ENCODE assay signal across 13 mouse cellular contexts in the genomic region with DNA sequence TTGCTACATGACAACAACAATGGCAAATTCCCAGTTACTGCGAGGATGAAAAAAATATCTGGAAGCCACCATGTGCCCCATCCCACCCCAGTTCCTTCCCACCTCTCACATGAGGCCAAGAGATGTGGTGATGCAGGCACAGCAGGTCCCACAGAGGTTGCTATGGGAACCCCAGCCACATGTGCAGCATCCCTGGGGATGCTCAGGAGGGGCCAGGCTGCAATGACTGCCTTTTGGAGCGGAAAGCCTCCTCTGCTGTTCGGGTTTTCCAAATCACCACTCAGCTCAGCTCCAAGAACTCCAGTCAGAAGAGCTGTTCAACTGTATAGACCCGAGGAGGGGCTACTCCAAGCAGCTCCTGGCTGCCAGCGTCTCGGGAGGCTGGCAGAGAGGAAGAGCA.
DNase-seq lines count a peak whose midpoint lies in the region; ATAC-seq lines count a peak whose summit lies in the region.
"Had no signal": no experiment of that assay in that cellular context is flagged by ENCODE, and none has a peak within 500 bp of the region (broad histone marks: within the 10 kb centered on the region; RNA-seq: fewer than 3 reads in every experiment).

No protein-coding gene starts in this region.

- peaks cover 18% of the 10 kb centered on the region; the same call in 1 of the 2 replicates for H3K27me3 ChIP-seq in hindbrain, embryonic 10.5 days (ENCODE audit: insufficient read depth, poor library complexity, severe bottlenecking)
- no peaks in the 10 kb centered on the region for H3K27me3 ChIP-seq in midbrain, embryonic 16.5 days (ENCODE audit: control insufficient read depth, insufficient read depth, low read depth, low read length)
- H3K27me3 ChIP-seq: stomach, embryonic 15.5 days had no signal

- peak; percentile 39 to 43 for DNase-seq in frontal cortex, postnatal 10 days (ENCODE audit: low spot score in 2 of 2)
- DNase-seq in MN1 (ENCODE audit: low spot score) = peak; percentile 23
- peak; percentile 27 for DNase-seq in hindbrain, embryonic 10.5 days (ENCODE audit: low spot score)
- no peak for DNase-seq in layer of hippocampus, postnatal 10 days (ENCODE audit: low spot score in 2 of 2)
- DNase-seq in spleen, postnatal 14 days (ENCODE audit: low spot score in 2 of 2) = no peak
- DNase-seq: kidney, adult 2 months; liver; thymus, postnatal 25 days had no signal

- no peak; the same call in 1 of the 2 replicates for ATAC-seq in frontal cortex, adult (ENCODE audit: low TSS enrichment)
- peak; percentile 58; the same call in 1 of the 2 replicates for ATAC-seq in midbrain, embryonic 16.5 days
- ATAC-seq: lung, postnatal 0 days had no signal

- peak overlapping the region; percentile 36; the same call in 1 of the 2 replicates for H3K27ac ChIP-seq in hindbrain, embryonic 10.5 days
- peak overlapping the region; percentile 25 for H3K27ac ChIP-seq in midbrain, embryonic 16.5 days (ENCODE audit: low read length)
- H3K27ac ChIP-seq: stomach, embryonic 15.5 days had no signal

- no peak overlapping the region for H3K9ac ChIP-seq in midbrain, embryonic 16.5 days (ENCODE audit: low read depth, low read length)
- H3K9ac ChIP-seq: stomach, embryonic 15.5 days had no signal

- H3K36me3 ChIP-seq in hindbrain, embryonic 10.5 days = no peaks in the 10 kb centered on the region
- no peaks in the 10 kb centered on the region for H3K36me3 ChIP-seq in midbrain, embryonic 16.5 days (ENCODE audit: control insufficient read depth, insufficient read depth, low read length)
- H3K36me3 ChIP-seq: stomach, embryonic 15.5 days had no signal

- WGBS in hindbrain, embryonic 10.5 days = 27% methylated on average over 6 of the region's 6 CpGs
- 23% methylated on average over 6 of the region's 6 CpGs for WGBS in midbrain, embryonic 16.5 days

- no peaks in the 10 kb centered on the region for H3K9me3 ChIP-seq in hindbrain, embryonic 10.5 days
- H3K9me3 ChIP-seq in midbrain, embryonic 16.5 days (replicated peaks; ENCODE audit: control insufficient read depth, low read length, poor library complexity, severe bottlenecking) = no peaks in the 10 kb centered on the region
- H3K9me3 ChIP-seq: stomach, embryonic 15.5 days had no signal

- no peak overlapping the region for H3K4me3 ChIP-seq in hindbrain, embryonic 10.5 days
- no peak overlapping the region for H3K4me3 ChIP-seq in midbrain, embryonic 16.5 days (ENCODE audit: low read depth, low read length)
- H3K4me3 ChIP-seq: erythroblast, embryonic 14.5 days; stomach, embryonic 15.5 days had no signal

- peaks cover 60% of the 10 kb centered on the region for H3K4me1 ChIP-seq in hindbrain, embryonic 10.5 days (replicated peaks)
- H3K4me1 ChIP-seq in midbrain, embryonic 16.5 days (ENCODE audit: control insufficient read depth, insufficient read depth, low read length) = peaks cover 13% of the 10 kb centered on the region

- no peak overlapping the region for H3K4me2 ChIP-seq in midbrain, embryonic 16.5 days (ENCODE audit: low read length)
- H3K4me2 ChIP-seq: stomach, embryonic 15.5 days had no signal

Comparison
In these comparisons a context has a peak if more than half of its experiments do, and no peak if none do; other contexts are left out.
1. DNase-seq: peak in frontal cortex, postnatal 10 days (2 of 2), MN1 (single experiment) and hindbrain, embryonic 10.5 days (single experiment); none in layer of hippocampus, postnatal 10 days (0 of 2) and spleen, postnatal 14 days (0 of 2).